In the genomic region with DNA sequence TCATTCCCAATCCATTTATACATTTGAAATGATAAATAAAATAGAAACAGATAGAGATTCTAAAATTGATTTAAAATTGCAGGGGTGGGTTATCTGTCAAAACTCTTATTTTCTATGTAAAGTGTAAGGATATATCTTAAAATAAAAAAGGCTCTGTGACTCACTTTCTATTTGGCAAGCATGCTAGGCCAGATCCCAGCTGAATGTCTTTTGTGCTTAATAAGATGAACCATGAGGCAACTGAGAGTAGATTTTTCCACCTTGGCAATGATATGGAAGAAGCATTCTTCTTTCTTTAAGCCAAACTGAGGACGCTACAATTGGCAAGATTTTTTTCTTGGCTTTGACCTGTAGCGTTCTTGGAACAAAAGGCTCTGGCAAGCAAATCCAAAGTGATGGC, we compare ENCODE assay signal across 25 mouse cellular contexts.
A peak's percentile ranks its signal among the peaks of the same experiment; 100 is the strongest.
DNase-seq lines count a peak whose midpoint lies in the region; TF ChIP-seq lines count a peak whose summit lies in the region.
"Had no signal": no experiment of that assay in that cellular context is flagged by ENCODE, and none has a peak within 500 bp of the region (broad histone marks: within the 10 kb centered on the region; RNA-seq: fewer than 3 reads in every experiment).

No protein-coding gene starts in this region.

- no peak overlapping the region for H3K4me3 ChIP-seq in left cerebral cortex, adult 2 months
- no peak overlapping the region for H3K4me3 ChIP-seq in hindbrain, embryonic 10.5 days
- H3K4me3 ChIP-seq: embryonic facial prominence, embryonic 10.5 days; embryonic facial prominence, embryonic 15.5 days; kidney, embryonic 15.5 days; liver, embryonic 12.5 days; megakaryocyte, embryonic 14.5 days; midbrain, embryonic 12.5 days; stomach, embryonic 15.5 days had no signal

- no peaks in the 10 kb centered on the region for H3K36me3 ChIP-seq in hindbrain, embryonic 10.5 days
- H3K36me3 ChIP-seq: embryonic facial prominence, embryonic 10.5 days; embryonic facial prominence, embryonic 15.5 days; kidney, embryonic 15.5 days; liver, embryonic 12.5 days; midbrain, embryonic 12.5 days; stomach, embryonic 15.5 days had no signal

- 86% methylated on average over 2 of the region's 2 CpGs for WGBS in hindbrain, embryonic 10.5 days

- peak overlapping the region; percentile 53; the same call in 1 of the 2 replicates for H3K27ac ChIP-seq in left cerebral cortex, adult 2 months
- H3K27ac ChIP-seq in hindbrain, embryonic 10.5 days, result no peak overlapping the region
- H3K27ac ChIP-seq: embryonic facial prominence, embryonic 10.5 days; embryonic facial prominence, embryonic 15.5 days; kidney, embryonic 15.5 days; liver, embryonic 12.5 days; midbrain, embryonic 12.5 days; stomach, embryonic 15.5 days had no signal

- no peak for TF ChIP-seq CTCF in left cerebral cortex, adult 2 months (IDR thresholded peaks at IDR 0.05)

- intact Hi-C loops in left cerebral cortex, adult 2 months (cut with DNase I), result no loop called here

- peak; percentile 7 to 16 for DNase-seq in cerebellum, postnatal 10 days
- DNase-seq in cerebellum, adult 11-12 months, result no peak
- DNase-seq in left cerebral cortex, adult 2 months (ENCODE audit: extremely low spot score in 1 of 2, low spot score in 2 of 2), result no peak
- DNase-seq in left cerebral cortex, adult 18-20 months (ENCODE audit: low spot score in 2 of 2), result no peak
- peak; percentile 30 for DNase-seq in MN1 (ENCODE audit: low spot score)
- DNase-seq in skeletal muscle tissue, adult 2 months (ENCODE audit: low read depth, low spot score), result peak; percentile 1
- DNase-seq in hindbrain, embryonic 10.5 days (ENCODE audit: low spot score), result no peak
- DNase-seq: adrenal gland, postnatal 10 days; cerebellum, adult 18-20 months; gastrocnemius, postnatal 14 days; heart, postnatal 14 days; kidney, adult 18-20 months; kidney, postnatal 25 days; liver, postnatal 0 days; lung, postnatal 4 days; thymus, postnatal 14 days had no signal

- H3K9me3 ChIP-seq in hindbrain, embryonic 10.5 days, result no peaks in the 10 kb centered on the region
- H3K9me3 ChIP-seq: embryonic facial prominence, embryonic 10.5 days; embryonic facial prominence, embryonic 15.5 days; kidney, embryonic 15.5 days; liver, embryonic 12.5 days; megakaryocyte, embryonic 14.5 days; midbrain, embryonic 12.5 days; stomach, embryonic 15.5 days had no signal

- H3K27me3 ChIP-seq in hindbrain, embryonic 10.5 days (ENCODE audit: insufficient read depth, poor library complexity, severe bottlenecking), result no peaks in the 10 kb centered on the region
- H3K27me3 ChIP-seq: CH12.LX; embryonic facial prominence, embryonic 15.5 days; kidney, embryonic 15.5 days; liver, embryonic 12.5 days; megakaryocyte, embryonic 14.5 days; midbrain, embryonic 12.5 days; Patski; stomach, embryonic 15.5 days had no signal

- H3K4me1 ChIP-seq in hindbrain, embryonic 10.5 days (replicated peaks), result no peaks in the 10 kb centered on the region
- H3K4me1 ChIP-seq: embryonic facial prominence, embryonic 10.5 days; embryonic facial prominence, embryonic 15.5 days; kidney, embryonic 15.5 days; liver, embryonic 12.5 days; megakaryocyte, embryonic 14.5 days; midbrain, embryonic 12.5 days; stomach, embryonic 15.5 days had no signal

Comparison
In these comparisons a context has a peak if more than half of its experiments do, and no peak if none do; other contexts are left out.
1. DNase-seq: peak in cerebellum, postnatal 10 days (2 of 2), MN1 (single experiment) and skeletal muscle tissue, adult 2 months (single experiment); none in cerebellum, adult 11-12 months (single experiment), left cerebral cortex, adult 2 months (0 of 2), left cerebral cortex, adult 18-20 months (0 of 2) and hindbrain, embryonic 10.5 days (single experiment).